Mouse (Mus musculus) lung, postnatal 0 days (tissue): ENCODE measurements around the gene Abhd12b.

ENCODE experiments used
- CTCF ChIP-seq: IDR thresholded peaks from 2 replicates; pipeline ENCODE4 v1.5.1; 2016; ENCODE audit warnings: antibody characterized with exemption, mild to moderate bottlenecking
- EP300 ChIP-seq: IDR thresholded peaks from 2 replicates; pipeline ENCODE4 v1.6.1; 2016; ENCODE audit warnings: antibody characterized with exemption, mild to moderate bottlenecking, control low read depth

DNA sequence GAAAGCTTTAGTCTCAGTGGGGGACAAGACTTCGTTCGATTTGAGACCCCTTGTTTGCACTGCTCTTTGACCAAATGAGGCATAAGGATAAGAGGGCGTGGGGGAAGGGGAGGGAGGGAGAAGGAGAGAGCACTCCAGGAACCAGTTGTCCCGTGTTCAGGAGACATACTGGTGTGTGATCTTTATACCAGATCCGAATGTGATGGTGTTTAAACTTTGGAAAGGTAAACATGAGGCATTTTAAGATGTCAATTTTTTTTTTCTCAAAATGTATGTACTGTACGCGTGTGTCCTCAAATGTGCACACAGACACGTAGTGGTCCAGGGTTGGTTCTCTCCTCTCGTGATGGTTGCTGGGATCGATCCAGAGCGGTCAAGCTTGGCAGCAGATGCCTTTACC lies 74.2 kb downstream of the Abhd12b start:
- no peak for TF ChIP-seq CTCF
- no peak for TF ChIP-seq EP300
